Mouse (Mus musculus) layer of hippocampus, postnatal 25 days (tissue): Measurements from ENCODE around the gene Fbxo31. TPM values are rescaled to one million over a fixed set of nuclear protein-coding genes. Genes with fewer than 3 reads are reported as not detected.

Experiments
- DNase-seq, 2 experiments: peaks; one replicate each; pipeline ENCODE4 v3.0.0; 2022; ENCODE audit warnings: mixed read lengths in 2 of 2, low spot score in 1 of 2; ENCODE audit errors: extremely low spot score in 1 of 2
- total RNA-seq, 2 experiments: library from RNA; stranded (reverse); gene quantifications; 2 replicates each; pipeline ENCODE4 v1.2.3; 2021

The Fbxo31 gene
- total RNA-seq, 2 experiments from 2014 or later: 107 to 113 TPM

DNA sequence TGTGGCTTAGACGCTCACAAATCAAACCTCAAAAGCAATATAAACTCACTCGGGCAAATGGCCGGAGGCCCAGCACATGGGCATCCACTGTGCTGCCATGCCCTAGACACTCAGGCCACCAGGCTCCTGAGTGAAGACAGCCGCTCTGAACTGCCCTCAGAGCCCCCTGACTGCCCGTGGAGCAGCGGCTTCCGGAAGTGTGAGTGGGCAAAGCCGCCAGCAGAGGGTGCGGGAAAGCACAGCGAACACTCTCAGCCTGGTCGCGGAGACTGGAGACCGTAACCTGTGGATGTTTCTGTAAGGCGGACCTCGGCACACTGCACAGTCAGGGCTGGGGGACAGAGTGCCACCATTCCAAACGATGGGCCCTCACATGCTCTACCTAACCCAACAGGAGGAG, 20.1 kb downstream of the Fbxo31 start:
- DNase-seq: no peak

DNA sequence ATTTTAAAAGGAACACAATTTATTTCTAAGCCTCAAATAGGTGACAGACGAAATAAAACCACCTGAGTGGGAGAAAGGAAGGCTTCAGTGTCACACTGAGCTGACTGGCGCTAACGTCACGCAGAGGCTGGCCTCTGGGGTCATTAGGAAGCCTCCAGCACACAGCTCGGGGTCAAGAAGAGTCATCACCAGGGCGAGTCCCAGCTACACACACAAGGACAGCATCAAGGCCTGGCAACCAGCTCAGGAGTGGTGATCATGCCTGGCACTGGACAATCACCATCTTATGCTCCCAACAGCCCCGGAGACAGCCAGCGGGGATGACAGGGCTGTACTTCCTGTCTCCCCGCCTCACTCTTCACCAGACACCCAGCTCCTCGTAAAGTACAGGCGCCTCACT, 20.9 kb downstream of the Fbxo31 start:
- no peak for DNase-seq

GRCm38 (mm10) chr8:121553831-121554475, 24.7 kb downstream of the Fbxo31 start:
- no peak for DNase-seq

DNA sequence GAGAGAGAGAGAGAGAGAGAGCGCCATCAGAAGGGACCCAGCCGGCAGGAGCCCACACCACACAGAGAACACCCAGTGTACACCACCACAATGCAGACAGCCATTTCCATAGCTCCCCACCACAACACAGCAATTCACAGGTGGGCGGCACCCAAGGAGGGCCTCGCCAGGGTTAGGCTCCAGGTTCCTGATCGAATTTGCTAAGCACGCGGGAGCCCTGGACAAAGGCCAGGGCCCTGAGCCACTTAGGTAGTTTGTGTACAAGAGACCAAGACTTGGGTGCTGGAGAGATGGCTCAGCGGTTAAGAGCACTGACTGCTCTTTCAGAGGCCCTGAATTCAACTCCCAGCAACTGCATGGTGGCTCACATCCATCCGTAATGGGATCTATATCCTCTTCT, 26.1 kb downstream of the Fbxo31 start:
- no peak for DNase-seq

DNA sequence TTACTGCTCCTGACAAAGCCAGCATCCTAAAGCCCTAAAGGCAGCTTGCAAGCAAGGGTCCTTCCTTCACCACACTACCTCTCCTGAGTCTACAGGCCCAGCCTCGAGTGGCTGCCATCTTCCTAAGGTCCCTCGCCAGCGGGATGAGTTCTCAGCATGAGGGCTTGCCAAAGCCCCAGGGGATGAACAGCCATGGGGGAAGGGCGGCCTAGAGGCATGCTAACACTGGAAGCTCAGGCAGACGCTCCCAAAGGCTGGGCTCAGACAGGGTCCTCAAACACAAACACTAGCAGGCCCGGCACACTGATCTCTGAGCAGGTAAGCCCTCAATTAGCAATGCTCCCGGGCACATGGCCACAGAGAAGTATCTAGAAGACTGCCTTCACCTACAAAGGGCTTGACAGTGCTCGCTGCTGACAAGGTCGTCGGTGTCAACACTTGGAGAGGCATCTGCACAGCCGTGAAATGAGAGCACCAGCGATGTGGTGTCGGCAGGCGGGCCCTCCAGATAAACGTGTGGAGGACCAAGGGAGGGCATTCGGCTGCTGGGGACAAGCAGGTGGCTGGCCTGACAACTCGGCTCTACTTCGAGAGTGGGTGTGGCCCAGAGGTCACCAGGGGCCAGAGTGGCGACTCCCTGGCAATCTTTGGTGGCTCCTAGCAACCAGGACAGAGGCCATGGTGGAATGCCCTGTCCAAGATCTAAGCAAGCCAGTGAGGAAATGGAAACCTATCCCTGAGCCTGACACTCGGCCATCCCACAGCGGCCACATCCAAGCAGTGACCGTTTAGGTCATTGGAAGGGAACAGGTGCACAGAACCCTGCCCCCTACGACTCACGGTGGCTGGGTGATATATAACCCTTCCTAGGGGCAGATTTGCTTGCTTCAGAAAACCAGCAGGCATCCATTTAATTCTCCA, 27.3 kb downstream of the Fbxo31 start:
- DNase-seq: no peak

- DNase-seq: no peak
These were observed 28.6 kb downstream of the Fbxo31 start for GRCm38 (mm10) chr8:121550056-121550455.

- peak; percentile 59 to 83 for DNase-seq
These were observed 31.5 kb downstream of the Fbxo31 start for GRCm38 (mm10) chr8:121547132-121547531.

DNA sequence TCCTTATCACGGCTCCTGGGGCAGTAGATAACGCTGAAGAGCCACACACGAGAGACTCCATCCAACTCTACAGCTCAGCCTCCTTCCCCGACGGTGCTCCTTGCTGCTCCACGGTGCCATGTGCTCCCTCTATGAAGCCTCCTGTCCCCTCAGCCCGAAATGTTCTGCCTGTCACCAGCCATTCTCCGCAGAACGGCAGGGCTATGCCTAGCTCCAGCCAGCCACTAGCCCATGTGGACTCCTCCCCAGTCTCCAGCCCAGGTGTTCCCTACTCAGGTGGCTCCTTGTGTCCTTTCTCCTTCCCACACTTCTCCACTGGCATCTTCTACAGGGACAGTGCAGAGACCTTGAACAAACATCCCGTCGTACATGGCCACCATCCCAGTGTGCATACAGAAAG, 33.7 kb downstream of the Fbxo31 start:
- DNase-seq: no peak

GRCm38 (mm10) chr8:121544276-121544785, 34.3 kb downstream of the Fbxo31 start, which contains the start of gene 1700018B08Rik:
1700018B08Rik (minus strand) TSS chr8:121544320.
- DNase-seq: no peak

- DNase-seq: no peak
These were observed 35.7 kb downstream of the Fbxo31 start for GRCm38 (mm10) chr8:121542901-121543300.

DNA sequence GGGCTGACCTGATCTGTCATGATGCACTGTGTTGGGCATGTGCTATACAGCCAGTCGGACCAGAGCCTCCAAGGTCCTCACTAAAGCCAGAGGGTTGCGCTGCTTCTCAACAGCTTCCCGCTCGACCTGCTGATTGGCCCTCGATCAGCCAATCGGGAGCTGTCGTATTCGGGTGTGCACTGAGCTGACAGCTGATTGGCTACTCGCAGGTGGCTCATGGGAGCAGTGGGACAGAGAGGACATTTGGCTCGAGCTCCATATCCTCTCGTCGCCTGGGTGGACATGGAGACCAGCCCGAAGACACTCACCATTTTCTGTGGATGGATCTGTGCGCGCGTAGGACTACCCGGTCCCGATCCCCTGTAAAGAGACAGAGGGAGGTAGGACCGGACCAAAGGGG, 36.7 kb downstream of the Fbxo31 start:
- DNase-seq: no peak

GRCm38 (mm10) chr8:121532381-121532780, 46.2 kb downstream of the Fbxo31 start:
- peak in 1 of 2 experiments; percentile 35 for DNase-seq

DNA sequence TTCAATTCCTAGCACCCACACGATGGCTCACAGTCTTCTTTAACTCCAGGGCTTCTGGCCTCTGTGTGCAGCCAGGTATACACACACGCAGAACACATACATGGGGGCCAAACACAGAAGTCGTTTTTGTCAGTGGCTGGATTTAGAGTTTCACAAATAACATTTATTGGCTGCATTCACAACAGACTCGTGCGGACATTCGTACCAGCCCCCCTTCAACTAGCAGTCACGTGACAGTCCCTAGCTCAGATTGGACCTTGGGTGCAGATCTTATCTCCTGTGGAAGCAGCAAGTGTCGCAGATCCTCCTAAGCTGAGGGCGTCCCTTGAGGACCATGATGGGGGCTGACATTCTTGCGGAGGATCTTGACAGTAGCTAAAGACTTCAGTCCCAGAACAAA, 48.0 kb downstream of the Fbxo31 start:
- DNase-seq: no peak

- DNase-seq: no peak
These were observed 49.8 kb downstream of the Fbxo31 start for GRCm38 (mm10) chr8:121528790-121529189.

GRCm38 (mm10) chr8:121527751-121528150, 50.9 kb downstream of the Fbxo31 start:
- DNase-seq: no peak

GRCm38 (mm10) chr8:121526811-121527550, 51.6 kb downstream of the Fbxo31 start:
- no peak for DNase-seq

DNA sequence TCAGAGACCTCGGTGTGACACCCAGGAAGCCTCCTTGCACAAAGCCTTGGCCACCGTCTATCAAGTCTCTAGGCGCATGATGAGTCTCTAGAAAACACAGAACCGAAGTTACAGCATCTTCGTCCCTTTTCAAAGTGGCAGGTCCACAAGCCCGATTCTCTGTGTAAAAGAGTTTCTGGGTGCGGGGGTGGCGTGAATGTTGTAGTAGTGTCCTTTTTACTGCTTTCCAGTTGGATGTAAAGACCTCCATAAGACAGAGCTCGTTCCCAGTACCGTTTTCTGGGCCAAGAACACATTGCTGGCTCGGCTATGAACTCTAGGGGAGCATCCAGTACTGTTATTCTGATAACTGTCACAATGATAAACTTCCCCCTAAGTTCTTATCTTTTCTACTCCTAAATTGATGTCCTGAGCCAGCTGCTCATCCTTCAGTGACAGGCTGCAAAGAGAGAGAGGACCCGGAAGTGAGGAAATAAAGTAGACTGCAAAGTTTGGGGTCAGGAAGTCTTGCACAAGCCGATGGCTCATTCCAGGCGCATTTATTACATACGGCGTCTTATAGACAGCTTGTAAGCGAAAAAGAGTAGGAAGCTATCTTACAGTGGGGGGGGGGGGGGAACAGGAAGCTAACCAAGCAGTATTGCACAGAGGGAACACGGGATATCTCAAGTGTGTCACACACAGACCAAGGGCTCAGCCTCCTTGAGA, 53.3 kb downstream of the Fbxo31 start:
- DNase-seq: no peak

DNA sequence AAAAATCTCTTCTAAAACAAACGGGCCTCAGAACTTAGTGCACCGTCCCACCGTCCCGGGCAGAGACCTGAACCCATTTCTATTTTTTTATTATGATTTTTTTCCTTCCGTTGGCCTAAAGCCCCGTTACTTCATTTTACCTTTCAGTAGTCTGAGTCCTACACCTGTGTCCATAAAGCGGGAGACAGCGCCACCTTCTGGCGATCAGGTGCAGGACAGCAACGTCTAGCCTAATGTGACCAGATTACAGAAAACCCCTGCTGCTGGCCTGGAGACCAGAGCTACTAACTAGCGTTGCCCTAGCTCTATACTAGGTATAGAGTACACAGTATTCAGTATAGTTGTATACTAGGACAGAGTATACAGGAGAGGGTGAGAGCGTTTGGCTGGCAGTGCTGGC, 65.2 kb downstream of the Fbxo31 start:
- peak; percentile 78 to 97 for DNase-seq

- no peak for DNase-seq
These were observed 66.9 kb downstream of the Fbxo31 start for GRCm38 (mm10) chr8:121511751-121512150.
